Mouse (Mus musculus) forebrain, embryonic 10.5 days (tissue): ENCODE measurements around the gene Robo1. TPM values are rescaled to one million over a fixed set of nuclear protein-coding genes. Genes with fewer than 3 reads are reported as not detected.

Source experiments
- DNase-seq: peaks from one replicate; pipeline ENCODE4 v3.0.0-alpha.2; 2017; ENCODE audit warnings: low spot score; ENCODE audit errors: extremely low spot score
- H3K27ac ChIP-seq: fragments of 300-500 bp; sonication (generic); 2 replicates; pipeline ENCODE4 v1.5.1; 2016; ENCODE audit warnings: mild to moderate bottlenecking
- H3K27me3 ChIP-seq: fragments of 300-500 bp; sonication (generic); 2 replicates; pipeline ENCODE4 v1.6.1; 2016; ENCODE audit warnings: mild to moderate bottlenecking; ENCODE audit not compliant: poor library complexity, severe bottlenecking
- H3K36me3 ChIP-seq: fragments of 300-500 bp; sonication (generic); replicated peaks from 2 replicates; pipeline ENCODE4 v1.6.1; 2016; ENCODE audit warnings: mild to moderate bottlenecking, moderate library complexity
- H3K4me1 ChIP-seq: fragments of 300-500 bp; sonication (generic); 2 replicates; pipeline ENCODE4 v1.6.1; 2016
- H3K4me3 ChIP-seq: fragments of 300-500 bp; sonication (generic); 2 replicates; pipeline ENCODE4 v1.5.1; 2016; ENCODE audit warnings: mild to moderate bottlenecking, moderate library complexity
- H3K9me3 ChIP-seq: fragments of 300-500 bp; sonication (generic); 2 replicates; pipeline ENCODE4 v1.6.1; 2016; ENCODE audit warnings: mild to moderate bottlenecking, moderate library complexity
- WGBS: fragments of 180-500 bp; shearing (Covaris S2); methylation state at CpG from one replicate; pipeline ENCODE4 v1.1.7; 2016; 5-methylcytosine and 5-hydroxymethylcytosine counted together
- polyA plus RNA-seq: library from polyadenylated mRNA; unstranded; fragments of >200 nt; fragmentation: Nextera tagmentation; extraction: Ambion mirVana; gene quantifications from 2 replicates; pipeline ENCODE4 v1.2.1, GENCODE M21; 2016

Robo1 gene
- polyA plus RNA-seq, 1 experiment from 2014 or later: 22.0 TPM

DNA sequence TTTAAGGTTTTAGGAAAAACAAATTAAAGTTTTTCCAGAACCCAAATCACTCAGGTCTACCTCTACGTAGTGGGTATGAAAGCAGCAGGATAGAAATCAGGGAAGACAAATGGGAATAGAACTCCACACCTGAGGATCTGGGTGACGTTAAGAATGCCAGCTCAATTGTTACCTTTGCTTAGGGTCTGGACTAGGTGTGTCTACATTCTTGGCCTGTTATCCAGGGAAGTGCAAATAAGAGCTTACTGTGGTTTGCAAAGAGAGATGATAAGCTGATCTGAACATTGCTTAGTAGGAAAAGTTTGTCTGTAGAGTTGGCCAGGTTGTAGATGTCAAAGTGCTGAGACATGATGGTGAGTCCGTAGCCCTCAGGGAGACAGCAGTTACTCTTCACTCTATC is 754.4 kb downstream of the Robo1 start:
- Histone ChIP-seq H3K9me3 (no peaks in the 10 kb centered on the region), H3K27me3 (no peaks in the 10 kb centered on the region), H3K36me3 (no peaks in the 10 kb centered on the region), H3K4me3 (no peak overlapping the region), H3K27ac (no peak overlapping the region), H3K4me1 (no peaks in the 10 kb centered on the region)
- DNase-seq: no peak
- 92% methylated on average over 3 of the region's 3 CpGs for WGBS

- Histone ChIP-seq H3K9me3 (no peaks in the 10 kb centered on the region), H3K4me3 (no peak overlapping the region), H3K36me3 (no peaks in the 10 kb centered on the region), H3K27me3 (no peaks in the 10 kb centered on the region), H3K27ac (no peak overlapping the region), H3K4me1 (no peaks in the 10 kb centered on the region)
- no peak for DNase-seq
- WGBS: 93% methylated on average over 7 of the region's 7 CpGs
These were observed 759.7 kb downstream of the Robo1 start for GRCm38 (mm10) chr16:73067782-73068181.

GRCm38 (mm10) chr16:73072047-73072446 is 763.9 kb downstream of the Robo1 start:
- 95% methylated on average over 3 of the region's 3 CpGs for WGBS
- H3K4me3 ChIP-seq: no peak overlapping the region
- H3K36me3 ChIP-seq: no peaks in the 10 kb centered on the region
- no peaks in the 10 kb centered on the region for H3K9me3 ChIP-seq
- no peak overlapping the region for H3K27ac ChIP-seq
- DNase-seq: no peak
- no peaks in the 10 kb centered on the region for H3K4me1 ChIP-seq
- no peaks in the 10 kb centered on the region for H3K27me3 ChIP-seq

DNA sequence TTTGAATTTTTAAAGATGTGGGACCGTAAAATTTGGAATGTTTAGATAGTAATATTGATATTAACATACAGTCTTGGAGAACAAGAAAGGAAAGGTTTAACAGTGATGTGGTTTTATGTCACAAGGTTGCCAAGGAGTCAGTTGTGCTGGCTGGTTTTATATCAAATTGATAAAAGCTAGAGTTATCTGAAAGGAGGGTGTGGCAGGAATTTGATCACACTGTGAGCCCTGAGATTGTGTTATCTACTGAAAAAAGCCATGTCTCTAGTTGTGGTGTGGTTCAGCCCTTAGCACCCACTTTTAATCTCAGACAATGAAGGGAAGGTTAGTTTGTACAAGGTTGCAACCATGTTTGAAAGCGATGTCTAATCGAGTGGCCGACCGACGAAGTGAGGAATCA is 764.8 kb downstream of the Robo1 start:
- Histone ChIP-seq H3K27me3 (no peaks in the 10 kb centered on the region), H3K9me3 (no peaks in the 10 kb centered on the region), H3K4me1 (no peaks in the 10 kb centered on the region), H3K36me3 (no peaks in the 10 kb centered on the region), H3K4me3 (no peak overlapping the region), H3K27ac (no peak overlapping the region)
- DNase-seq: no peak
- WGBS: 96% methylated on average over 6 of the region's 6 CpGs

DNA sequence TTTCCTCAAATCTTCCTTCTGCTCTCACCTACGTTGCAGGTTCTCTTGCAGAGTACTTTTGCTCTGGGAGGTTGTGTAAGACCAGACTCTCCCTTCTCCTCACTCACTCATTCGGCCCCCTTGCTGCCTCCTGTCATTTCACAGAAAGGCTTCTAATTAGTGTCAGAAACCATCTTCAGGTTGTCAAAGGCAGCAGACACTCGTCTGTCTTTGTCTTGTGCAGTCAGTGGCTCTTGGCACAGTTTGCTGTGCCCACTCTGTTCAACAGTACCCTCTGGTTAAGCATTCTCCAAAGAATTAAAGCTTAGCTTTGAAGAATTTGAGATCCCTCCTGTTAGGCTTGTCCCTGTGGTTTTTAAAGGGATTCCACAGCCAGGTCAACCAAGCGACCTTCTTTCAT is 774.3 kb downstream of the Robo1 start:
- Histone ChIP-seq H3K36me3 (no peaks in the 10 kb centered on the region), H3K4me1 (peaks cover 3% of the 10 kb centered on the region; the same call in 1 of the 2 replicates), H3K4me3 (no peak overlapping the region), H3K27me3 (no peaks in the 10 kb centered on the region), H3K9me3 (no peaks in the 10 kb centered on the region), H3K27ac (no peak overlapping the region)
- no peak for DNase-seq
- 81% methylated on average over 4 of the region's 4 CpGs for WGBS

DNA sequence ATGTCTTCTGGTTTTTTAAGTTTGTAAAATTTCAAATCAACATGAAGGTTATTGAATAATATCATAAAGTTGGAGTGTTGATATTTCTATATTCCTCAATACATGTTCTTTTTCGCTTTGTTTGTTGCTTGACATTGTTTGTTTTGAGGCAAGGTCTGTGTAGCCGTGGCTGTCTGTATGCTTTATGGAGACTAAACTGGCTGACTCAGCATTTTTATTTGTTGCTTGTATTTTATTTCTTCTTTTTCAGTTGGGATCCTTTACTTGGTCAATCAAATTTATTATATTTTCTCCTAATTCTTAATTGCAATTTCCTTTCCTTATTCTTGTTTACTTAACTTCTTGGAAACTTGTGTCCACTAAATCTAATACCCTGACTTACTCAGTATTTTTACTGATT is 775.0 kb downstream of the Robo1 start:
- Histone ChIP-seq H3K4me3 (no peak overlapping the region), H3K9me3 (no peaks in the 10 kb centered on the region), H3K4me1 (peaks cover 3% of the 10 kb centered on the region; the same call in 1 of the 2 replicates), H3K27me3 (no peaks in the 10 kb centered on the region), H3K27ac (no peak overlapping the region), H3K36me3 (no peaks in the 10 kb centered on the region)
- DNase-seq: no peak
- 95% methylated on average over 2 of the region's 2 CpGs for WGBS
